Mouse (Mus musculus) erythroblast, adult 5-6 weeks (primary cell): ENCODE data around the gene Abhd14b. TPM values are rescaled to one million over a fixed set of nuclear protein-coding genes. Genes with fewer than 3 reads are reported as not detected.

ENCODE experiments used
- ATAC-seq: replicated peaks from 2 replicates; pipeline ENCODE4 v1.8.0; 2016; ENCODE audit warnings: moderate number of reproducible peaks, mild to moderate bottlenecking, moderate TSS enrichment, inconsistent platforms; ENCODE audit not compliant: poor library complexity, low FRiP score, severe bottlenecking
- total RNA-seq, 2 experiments: library from RNA; stranded (forward) in 1 of 2; stranded (reverse) in 1 of 2; fragments of 150-400 nt in 1 of 2; fragments of 200-764, 138-1000 nt in 1 of 2; gene quantifications; 2 replicates each; pipeline versions ENCODE4 v1.2.3 to v1.2.4; 2015 to 2017; ENCODE audit warnings: low replicate concordance in 2 of 2

The Abhd14b gene
- total RNA-seq, 2 experiments from 2014 or later: 0.26 to 2.5 TPM

DNA sequence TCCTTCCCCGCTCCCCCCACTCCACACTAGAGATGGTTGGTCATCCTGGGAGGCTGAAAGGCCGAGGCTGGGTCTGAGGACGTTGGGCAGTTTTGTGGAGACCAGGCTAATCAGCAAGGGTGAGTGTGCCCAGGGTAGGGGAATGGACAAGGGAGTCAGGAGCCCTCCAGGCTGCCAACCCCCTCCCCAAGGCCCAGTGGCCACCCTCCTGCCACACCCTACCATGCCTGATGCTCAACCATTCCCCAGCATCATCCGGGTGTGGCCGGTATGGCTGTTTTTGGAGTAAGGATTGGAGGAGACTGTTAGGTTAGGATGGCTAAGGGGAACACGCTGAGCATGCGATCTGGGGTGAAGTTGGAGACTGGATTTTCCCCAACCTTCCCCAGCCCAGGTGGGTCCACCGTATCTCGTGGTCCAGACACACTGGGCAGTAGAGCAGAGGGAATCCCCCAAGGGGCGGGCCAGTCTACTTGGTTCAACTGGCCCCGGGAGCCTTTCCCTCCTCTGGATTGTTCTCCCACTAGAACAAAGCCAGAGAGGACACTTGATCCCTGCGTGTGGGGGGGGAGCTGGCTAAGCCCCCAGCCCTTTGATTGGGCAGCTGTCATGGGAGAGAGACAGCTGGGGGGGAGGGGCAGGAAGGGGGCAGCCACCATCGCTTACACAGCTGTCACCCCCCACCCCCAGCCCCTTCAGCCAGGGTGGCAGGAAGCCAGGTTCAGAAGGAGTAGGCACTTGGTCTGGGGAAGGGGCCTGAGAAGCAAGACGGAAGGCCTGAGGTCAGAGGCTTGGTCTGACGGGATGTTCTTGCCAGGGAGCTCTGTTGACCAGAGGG, 9.3 kb downstream of the Abhd14b start:
- no peak for ATAC-seq

DNA sequence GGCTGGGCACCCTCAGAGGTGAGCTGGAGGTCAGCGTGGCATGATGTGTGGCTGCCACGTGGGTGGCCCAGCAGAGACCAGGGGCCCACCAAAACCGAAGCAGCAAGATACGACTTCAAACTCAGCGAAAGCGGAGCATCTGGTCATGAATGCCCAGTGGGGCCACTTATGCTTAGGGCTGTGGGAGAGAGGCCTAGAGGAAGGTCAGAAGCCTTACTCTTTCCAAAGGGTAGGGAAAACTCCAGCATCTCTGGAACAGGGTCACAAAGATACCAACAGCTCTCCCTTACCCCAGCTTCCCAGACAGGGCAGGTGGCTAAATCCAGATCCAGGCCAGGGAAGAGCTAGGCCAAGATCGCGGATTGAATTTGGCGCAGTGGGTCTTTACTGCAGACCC, 9.9 kb downstream of the Abhd14b start:
- no peak for ATAC-seq

DNA sequence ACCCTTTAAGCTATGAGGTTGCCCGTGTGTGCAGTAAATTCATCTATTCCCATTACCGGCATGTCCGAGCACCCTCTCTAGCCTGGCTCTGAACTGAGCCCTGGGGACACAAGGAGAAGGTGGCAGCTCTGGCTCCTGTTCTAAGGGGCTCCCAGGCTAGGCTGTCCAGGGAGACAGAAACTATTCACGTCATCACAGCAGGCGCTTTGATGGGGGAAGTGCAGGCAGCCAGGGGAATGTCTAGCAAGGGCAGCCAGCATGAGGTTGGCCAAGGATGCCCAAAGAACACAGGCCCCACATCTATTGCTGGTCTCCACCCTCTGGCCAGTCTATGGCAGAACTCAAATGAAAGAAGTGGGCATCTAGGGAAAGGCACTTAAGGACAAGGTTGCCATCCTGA, 10.7 kb downstream of the Abhd14b start:
- ATAC-seq: no peak

DNA sequence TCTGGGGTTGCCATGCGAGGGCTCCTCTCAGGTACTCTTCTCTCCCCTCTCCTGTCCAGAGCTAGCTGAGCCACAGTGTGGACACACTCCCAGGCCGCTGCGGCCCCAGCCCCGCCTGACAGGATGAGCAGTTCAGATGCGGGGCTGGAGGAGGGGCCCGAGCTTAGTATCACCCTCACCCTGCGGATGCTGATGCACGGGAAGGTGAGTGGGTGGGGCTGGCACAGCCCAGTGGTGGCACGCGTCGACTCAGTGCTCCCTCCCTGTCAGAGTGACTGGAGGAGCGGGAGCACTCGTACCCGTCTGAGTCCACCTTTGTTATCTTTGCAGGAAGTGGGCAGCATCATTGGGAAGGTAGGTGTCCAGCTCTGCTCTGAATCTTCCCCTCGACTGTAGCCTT, 12.7 kb downstream of the Abhd14b start:
- ATAC-seq: no peak

DNA sequence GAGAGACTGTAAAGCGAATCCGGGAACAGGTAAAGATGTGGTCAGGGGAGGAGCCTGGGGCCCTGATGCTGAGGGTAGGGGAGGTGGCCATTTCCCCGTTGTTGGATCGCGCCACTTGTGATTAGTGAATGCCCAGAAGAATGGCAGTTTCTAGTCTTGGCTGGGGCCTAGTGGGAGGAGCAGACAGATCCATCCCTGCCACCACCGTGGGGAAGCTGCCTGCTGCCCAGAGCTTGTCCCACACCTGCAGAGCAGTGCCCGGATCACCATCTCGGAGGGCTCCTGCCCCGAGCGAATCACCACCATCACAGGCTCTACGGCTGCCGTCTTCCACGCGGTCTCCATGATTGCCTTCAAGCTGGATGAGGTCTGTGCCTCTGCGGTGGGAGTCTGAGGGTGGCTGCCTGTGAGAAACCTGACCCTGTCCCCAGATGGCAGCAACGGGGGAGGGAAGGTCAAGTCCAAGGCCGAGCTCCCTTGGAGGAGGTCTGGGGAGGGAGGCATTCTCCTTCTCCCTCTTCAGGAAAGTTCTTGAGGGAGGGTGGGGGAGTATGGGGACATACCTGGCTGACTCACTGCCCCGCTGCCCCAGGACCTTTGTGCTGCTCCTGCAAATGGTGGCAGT, 13.3 kb downstream of the Abhd14b start:
- no peak for ATAC-seq

DNA sequence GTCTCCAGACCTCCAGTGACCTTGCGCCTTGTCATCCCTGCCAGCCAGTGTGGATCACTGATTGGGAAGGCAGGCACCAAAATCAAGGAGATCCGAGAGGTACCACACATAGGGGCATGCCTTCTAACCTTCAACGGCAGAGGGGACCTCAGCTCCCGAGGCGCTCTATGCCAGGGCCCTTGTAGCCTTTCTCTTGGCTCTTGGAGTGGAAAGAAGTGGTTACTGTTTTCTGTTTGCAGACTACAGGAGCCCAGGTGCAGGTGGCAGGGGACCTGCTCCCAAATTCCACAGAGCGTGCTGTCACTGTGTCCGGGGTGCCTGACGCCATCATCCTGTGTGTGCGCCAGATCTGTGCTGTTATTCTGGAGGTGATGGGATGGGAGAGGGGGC, 13.8 kb downstream of the Abhd14b start:
- no peak for ATAC-seq

DNA sequence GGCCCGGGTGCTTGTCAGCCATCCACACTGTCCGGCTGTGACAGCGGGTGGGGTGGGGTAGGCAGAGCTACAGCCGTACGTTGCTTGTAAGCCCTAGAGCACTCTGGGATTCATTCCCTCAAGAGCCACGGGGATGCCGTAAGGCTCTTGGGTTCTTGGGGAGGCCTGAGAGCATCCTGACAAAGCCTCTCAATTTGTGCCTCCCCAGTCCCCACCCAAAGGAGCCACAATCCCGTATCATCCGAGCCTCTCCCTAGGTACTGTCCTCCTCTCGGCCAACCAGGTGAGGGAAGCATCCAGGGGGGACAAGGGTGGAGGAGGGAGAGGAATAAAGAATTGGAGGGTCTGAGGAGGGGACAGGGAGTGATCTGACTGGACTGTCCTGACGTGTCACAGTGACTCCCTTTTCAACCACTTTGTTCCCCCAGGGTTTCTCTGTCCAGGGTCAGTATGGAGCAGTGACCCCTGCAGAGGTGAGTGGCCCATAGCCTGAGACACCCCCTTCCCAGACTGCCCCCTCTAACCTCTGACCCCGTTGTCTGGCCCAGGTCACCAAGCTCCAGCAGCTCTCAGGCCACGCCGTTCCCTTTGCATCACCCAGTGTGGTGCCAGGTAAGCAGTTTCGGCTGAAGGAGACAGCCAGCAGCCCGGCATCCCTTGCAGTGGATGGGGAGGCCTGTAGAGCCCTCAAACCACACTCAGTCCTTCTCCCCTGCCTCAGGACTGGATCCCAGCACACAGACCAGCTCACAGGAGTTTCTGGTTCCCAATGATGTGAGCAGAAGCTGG, 14.6 kb downstream of the Abhd14b start:
- ATAC-seq: no peak

DNA sequence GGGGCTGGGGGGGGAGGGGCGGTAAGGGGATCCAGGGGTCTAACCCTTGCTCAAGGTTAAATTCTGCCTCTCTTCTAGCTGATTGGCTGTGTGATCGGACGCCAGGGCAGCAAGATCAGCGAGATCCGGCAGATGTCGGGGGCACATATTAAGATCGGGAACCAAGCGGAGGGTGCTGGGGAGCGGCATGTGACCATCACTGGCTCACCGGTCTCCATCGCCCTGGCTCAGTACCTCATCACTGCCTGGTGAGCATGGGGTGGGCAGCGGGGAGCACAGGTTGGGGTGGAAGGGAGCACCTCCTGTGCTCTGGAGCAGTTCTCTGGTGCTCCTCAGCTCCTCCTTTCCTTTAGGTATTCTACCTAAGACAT, 15.2 kb downstream of the Abhd14b start:
- no peak for ATAC-seq

DNA sequence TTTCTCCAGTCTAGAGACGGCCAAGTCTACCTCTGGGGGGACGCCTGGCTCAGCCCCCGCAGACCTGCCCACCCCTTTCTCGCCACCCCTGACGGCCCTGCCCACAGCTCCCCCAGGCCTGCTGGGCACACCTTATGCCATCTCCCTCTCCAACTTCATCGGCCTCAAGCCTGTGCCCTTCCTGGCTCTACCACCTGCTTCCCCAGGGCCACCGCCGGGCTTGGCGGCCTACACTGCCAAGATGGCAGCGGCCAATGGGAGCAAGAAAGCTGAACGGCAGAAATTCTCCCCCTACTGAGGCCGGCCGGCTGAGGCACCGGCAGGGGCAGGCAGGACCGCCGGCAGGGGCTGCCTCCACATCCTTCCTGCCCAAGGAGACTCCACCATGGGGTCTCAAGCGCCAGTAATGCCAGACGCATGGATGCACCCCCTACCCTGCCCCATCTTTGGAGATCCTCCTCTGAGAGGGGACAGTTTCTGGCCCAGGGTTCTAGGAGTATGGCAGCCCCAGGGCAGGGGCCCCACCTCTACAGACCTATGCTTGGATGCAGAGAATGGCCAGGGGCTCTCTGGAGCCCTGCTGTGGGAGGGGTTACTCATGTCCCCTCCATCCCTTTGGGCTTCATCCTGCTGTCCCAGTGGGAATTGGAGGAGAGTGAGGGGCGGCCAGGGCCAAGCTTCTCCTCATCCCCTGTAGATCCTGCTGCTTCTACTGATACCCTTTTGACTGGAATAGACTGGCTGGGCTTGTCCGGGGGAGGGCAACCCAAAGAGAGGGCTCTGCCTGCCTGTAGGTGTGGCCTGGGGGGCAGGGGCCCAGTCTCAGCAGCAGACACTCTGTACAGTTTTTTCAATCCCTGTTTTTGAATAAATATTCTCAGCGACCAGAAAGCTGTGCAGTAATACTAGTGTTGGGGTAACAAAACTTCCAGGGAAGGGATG, 16.1 kb downstream of the Abhd14b start:
- no peak for ATAC-seq

DNA sequence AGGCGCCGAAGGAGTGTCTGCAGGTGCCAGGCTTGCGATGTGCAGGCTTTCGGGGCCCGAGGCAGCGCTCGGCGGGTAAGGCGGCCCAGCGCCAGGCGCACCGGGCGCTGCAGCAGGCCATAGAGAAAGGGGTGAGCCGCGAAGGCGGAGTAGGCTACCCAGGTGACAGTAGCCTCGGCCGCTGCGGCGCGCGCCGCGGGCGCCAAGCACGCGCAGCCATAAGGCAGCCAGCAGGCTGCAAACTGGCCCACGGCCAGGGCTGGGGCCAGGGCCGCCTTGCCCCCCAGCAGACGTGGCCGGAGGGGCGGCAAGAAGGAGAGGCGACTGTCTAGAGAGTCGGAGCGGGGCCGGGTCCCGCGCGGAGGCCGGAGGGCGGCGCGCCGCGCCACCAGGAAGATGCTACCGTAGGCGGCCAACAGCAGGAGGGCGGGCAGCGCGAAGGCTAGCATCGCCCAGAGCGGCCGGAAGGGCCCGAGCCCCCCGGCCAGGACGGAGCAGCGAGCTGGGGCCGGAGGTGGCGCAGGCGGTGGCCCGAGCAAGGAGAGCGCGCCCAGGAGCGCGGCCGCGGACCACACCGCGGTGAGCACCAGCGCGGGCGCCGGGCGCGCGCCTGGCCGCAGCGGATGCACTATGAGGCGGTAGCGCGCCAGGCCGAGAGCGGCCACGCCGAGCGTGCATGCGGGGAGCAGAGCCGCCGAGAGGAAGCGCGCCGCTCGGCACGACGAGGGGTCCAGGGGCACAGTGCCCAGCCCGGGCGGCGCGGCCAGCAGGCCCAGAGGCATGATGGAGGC, 17.7 kb downstream of the Abhd14b start:
- no peak for ATAC-seq

DNA sequence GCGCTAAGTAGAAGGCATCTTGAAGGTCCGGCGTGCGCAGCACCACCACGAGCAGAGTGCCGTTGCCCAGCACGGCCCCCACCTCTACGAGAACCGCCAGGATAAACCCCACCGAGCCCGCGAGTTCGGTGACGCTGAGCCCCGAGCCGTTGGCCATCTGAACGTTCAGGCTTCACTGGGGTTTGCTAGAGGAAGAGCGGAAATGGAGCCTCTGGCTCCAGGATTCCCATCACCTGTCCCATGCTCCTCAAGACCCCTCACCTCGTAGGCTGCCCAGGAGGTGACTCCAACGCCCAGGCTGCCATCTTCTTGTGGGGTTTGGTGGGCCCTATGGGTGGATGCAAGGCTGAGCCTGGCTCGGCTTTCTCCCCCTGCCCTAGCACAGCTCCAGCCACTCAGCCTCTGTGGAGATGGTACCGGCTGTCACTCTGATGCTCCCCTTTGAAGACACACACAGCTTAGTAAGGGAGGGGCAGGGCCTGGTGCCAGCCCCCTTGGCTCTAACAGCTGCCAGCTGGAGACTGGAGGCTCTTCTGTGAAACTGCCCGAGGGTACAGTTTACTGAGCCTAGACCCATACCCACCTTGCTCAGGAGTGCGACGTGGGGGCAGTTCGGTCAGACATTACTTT, 18.4 kb downstream of the Abhd14b start, which contains the start of gene Gpr62:
Gpr62 (minus strand) TSS at position 368 of the 630 bp plus-strand sequence.
- no peak for ATAC-seq

DNA sequence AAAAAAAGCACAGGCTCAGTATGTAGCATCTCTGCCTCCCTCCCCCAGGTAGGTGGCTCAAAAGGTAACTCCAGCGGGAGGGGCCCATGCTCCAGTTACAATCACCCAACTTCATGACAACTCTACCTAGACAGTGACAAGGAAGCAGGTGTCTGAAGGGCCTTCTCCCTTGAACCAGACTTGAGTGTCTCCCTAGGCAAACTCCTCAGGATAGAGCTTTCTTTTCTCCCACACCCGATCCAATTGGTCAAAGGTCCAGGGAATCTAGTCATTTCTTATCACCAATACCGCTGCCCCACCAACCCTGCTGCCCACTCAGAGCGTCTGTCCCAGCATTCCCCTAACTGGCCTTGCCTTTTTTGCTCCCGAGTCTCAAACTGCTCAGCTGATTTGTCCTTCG, 19.5 kb downstream of the Abhd14b start:
- ATAC-seq: no peak

DNA sequence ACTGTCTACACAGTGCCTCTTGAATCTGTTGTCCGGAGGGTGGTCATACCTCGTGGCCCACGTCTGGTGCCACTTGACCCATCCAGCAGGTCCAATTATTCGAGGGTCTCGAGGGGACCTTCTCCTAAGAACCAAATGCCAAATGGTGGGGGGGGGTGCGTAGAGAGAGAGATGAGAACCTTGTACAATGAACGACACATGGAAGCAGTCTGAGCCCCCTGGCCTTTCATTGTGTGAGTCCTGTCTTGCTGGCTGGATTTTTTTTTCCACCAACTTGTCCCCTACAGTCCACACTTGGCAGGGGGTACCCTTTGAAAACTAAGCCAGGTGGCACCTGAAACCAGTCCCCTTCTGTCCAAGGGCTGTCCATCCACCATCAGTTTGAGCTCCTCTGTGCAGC, 20.5 kb downstream of the Abhd14b start:
- ATAC-seq: no peak

DNA sequence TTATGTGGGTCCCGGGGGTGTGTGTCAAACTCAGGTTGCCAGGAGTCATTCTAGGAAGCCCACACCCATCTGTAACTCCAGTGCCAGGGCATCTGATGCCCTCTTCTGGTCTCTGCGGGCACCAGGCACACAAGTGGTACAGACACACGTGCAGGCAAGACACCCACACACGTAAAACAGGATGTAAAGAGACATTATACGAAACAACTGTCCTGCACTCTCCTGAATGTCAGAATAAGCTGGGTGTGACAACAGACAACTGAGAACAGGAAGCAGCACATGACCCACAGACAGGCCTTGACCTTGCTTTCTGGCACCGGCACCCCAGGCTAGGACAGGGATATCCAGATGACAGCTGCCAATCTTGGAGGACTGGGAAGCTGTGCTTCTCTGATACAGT, 22.1 kb downstream of the Abhd14b start:
- no peak for ATAC-seq

DNA sequence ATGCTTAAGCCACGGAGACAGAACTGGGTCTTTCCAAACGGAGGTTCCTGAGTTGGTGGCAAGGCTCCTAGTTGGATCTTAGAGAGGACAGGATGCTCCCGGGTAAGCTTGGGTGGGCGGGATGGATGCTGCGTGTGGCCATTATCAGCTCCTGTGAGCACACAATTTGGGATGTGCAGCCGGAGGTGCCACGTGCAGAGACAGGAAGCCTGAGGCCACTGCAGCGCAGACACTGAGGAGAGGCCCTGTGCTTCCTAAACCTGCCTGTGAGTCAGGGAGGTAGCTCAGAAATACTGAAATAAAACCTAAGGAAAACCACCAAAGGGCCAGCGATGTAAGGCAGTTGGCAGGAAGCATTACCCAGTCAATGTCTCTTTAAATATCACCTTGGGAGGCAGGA, 22.5 kb downstream of the Abhd14b start:
- ATAC-seq: no peak

DNA sequence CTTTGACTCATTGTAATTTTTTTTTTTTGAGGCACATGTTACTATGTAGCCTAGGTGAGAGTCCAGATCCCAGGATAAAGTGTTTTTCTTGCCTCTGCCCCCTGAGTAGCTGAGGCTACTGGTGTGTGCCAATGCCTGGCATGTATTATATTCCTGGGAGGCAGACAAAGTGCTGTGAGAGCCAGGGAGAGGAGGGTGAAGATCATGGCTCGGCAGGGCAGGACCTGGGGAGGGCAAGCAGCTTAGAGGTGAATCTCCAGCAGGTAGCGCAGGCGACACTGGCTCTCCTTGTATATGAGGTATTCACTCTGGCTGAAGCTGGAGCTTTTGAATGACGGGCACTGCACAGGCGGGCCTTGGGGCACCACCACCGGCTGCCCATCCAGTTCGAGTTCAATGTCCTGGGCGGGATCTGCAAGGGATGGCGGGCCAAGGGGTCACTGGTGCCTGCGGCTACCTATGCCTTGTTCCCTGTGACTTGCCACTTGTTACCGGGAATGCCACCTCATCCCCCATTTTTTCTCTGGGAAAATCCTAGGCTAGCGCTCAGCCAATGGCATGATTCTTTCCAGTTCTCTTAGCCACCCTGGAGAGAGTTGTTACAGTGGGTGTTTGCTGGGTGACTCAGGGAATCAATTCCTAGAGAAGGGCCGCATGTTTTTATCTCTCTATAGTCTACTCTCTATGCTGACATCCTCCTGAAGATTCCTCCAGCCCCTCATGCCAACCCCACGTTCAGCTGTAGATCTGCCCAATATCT, 23.9 kb downstream of the Abhd14b start:
- no peak for ATAC-seq

DNA sequence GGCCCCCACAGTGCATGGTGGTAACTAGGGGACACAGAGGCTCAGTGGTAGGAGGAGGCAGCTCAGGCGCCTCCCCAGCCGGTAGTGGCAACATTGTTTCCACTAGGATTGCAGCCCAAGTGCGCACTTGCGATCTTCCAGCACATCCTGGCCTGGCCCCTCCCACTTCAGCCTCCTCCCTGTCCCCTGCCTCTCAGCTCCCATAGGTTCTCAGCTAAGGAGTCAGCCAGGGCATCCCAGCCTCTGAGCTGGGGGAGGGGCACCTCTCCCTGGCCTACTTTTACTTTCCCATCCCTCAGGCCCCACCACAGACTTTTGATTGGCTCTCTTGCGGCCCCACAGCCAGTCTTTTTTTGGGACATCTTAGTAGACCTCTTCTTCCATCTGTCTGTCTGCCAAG, 24.6 kb downstream of the Abhd14b start:
- no peak for ATAC-seq

DNA sequence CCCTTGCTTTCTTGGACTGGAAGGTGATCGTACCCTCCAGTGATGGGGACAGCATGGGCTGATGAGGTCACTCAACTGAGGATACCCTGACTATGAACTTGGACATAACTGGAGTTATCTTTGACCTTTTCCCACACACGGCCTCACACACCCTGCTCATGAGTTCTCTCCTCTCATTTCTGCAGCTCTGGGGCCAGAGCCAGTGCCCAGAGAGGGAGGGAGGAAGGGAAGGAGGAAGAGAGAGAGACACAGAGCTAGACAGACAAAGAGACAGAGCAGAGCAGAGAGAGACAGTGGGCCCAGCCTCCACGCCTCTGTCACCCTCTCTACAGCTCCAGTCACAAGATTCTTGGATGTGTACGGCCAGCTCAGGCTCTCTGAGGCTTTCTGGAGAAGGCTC, 25.1 kb downstream of the Abhd14b start:
- ATAC-seq: no peak
